Mouse (Mus musculus): Measurements from ENCODE around the gene Ada.
"Not testable (repeated sequence)": the region's sequence is repeated elsewhere in the genome, so short reads cannot be mapped to it uniquely, and the experiment has no call there.

Gene Ada

GRCm38 (mm10) chr2:163697764-163698480 is 52.1 kb downstream of the Ada start:
- no peak for DNase-seq (ENCODE audit: low spot score in 2 of 2)

GRCm38 (mm10) chr2:163696763-163697162 is 53.3 kb downstream of the Ada start:
- no peak for DNase-seq (ENCODE audit: low spot score in 2 of 2)

- DNase-seq (ENCODE audit: low spot score in 2 of 2) = no peak
These were observed 56.2 kb downstream of the Ada start for GRCm38 (mm10) chr2:163693716-163694314.

GRCm38 (mm10) chr2:163692873-163693612 is 57.0 kb downstream of the Ada start:
- DNase-seq (ENCODE audit: low spot score in 2 of 2) = no peak

GRCm38 (mm10) chr2:163691846-163692605 is 58.0 kb downstream of the Ada start:
- no peak for DNase-seq (ENCODE audit: low spot score in 2 of 2)

GRCm38 (mm10) chr2:163690409-163691304 is 59.4 kb downstream of the Ada start:
- DNase-seq (ENCODE audit: low spot score in 2 of 2) = no peak

- no peak for DNase-seq (ENCODE audit: low spot score in 2 of 2)
These were observed 60.3 kb downstream of the Ada start for GRCm38 (mm10) chr2:163689771-163690170.

- not testable (repeated sequence) for DNase-seq (ENCODE audit: low spot score in 2 of 2)
These were observed 61.7 kb downstream of the Ada start for GRCm38 (mm10) chr2:163688377-163688776.

- no peak for DNase-seq (ENCODE audit: low spot score in 2 of 2)
These were observed 63.2 kb downstream of the Ada start for GRCm38 (mm10) chr2:163686886-163687285.

GRCm38 (mm10) chr2:163686233-163686632 is 63.8 kb downstream of the Ada start:
- DNase-seq (ENCODE audit: low spot score in 2 of 2) = no peak

GRCm38 (mm10) chr2:163685761-163686200 is 64.3 kb downstream of the Ada start:
- no peak for DNase-seq (ENCODE audit: low spot score in 2 of 2)

GRCm38 (mm10) chr2:163685287-163685686 is 64.8 kb downstream of the Ada start:
- no peak for DNase-seq (ENCODE audit: low spot score in 2 of 2)

- no peak for DNase-seq (ENCODE audit: low spot score in 2 of 2)
These were observed 67.7 kb downstream of the Ada start for GRCm38 (mm10) chr2:163682344-163682743.

GRCm38 (mm10) chr2:163676745-163677144 is 73.3 kb downstream of the Ada start:
- DNase-seq (ENCODE audit: low spot score in 2 of 2) = no peak

All from spleen, postnatal 14 days (tissue).